Mouse (Mus musculus) cerebellum, adult 18-20 months (tissue): ENCODE measurements around the gene Pacsin2.
"Not testable (repeated sequence)": the region's sequence is repeated elsewhere in the genome, so short reads cannot be mapped to it uniquely, and the experiment has no call there.

ENCODE experiments used
- DNase-seq, 2 experiments: peaks; one replicate each; pipeline ENCODE4 v3.0.0; 2021

Gene Pacsin2

GRCm38 (mm10) chr15:83478096-83478495 is 13.7 kb upstream of the Pacsin2 start:
- DNase-seq: no peak

- no peak for DNase-seq
Measured at GRCm38 (mm10) chr15:83476593-83477273, 12.3 kb upstream of the Pacsin2 start.

- no peak for DNase-seq
Measured at GRCm38 (mm10) chr15:83474466-83474836, 10.0 kb upstream of the Pacsin2 start.

DNA sequence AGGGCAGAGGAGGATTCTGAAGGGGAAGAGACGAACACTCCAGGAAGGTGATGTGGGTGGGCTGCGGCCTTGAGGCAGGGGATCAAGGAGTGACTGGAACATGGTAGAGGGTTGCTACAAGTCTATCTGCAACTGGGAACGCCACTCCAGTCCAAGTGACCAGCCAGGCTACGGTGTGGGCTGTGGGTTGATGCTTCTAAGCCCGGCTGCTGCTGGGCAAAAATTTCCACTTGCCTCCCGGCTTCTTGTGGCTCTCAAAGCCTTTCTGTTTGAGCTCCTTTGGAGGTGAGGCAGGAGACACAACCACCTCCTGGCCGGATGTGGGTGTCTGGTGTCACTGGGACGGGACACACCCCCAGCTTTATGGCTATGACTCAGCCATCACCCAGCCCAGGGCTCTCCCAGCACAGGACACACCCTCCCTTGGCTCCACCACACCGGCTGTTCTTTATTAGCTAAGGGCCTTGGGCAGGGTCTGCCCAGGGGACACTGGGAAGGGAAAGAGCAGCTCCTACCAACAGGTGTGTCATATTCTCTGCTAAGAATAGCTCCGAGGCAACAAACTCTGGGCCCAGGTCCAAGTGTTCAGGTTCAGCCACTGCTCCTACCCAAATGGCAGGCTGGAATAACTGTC is 9.5 kb upstream of the Pacsin2 start:
- no peak for DNase-seq

DNA sequence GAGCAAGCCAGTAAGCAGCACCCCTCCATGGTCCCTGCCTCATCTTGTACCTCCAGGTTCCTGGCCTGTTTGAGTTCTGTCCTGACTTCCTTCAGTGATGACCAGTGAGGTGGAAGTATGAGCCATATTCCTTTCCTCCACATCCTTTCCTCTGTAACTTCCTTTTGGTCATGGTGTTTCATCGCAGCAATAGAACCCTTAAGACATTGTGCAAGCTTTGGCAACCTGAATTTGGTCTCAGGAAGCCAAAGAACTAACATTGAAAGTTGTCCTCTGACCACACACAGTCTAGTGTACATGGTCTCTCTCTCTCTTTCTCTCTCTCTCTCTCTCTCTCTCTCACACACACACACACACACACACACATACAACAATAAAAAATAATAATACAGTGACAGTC is 8.8 kb upstream of the Pacsin2 start:
- no peak for DNase-seq

- no peak for DNase-seq
Measured at GRCm38 (mm10) chr15:83471476-83471875, 7.1 kb upstream of the Pacsin2 start.

DNA sequence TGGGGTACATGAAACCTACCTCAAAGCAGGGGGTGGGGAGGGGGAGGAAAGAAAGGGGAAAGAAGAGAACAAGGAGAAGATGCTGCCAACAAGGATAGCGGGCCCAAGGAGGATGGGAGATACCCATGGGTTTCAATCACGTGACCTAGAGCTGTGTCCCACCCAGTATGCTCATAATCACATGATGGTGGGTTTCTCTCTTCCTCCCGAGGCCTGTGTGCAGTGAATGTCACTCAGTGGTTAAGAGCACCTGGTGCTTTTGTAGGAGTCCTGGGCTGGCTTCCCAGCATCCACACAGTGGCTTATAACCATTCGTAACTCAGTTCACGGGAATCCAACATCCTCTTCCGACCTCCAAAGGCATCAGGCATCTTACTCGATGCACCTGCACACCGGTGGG is 6.0 kb upstream of the Pacsin2 start:
- no peak for DNase-seq

DNA sequence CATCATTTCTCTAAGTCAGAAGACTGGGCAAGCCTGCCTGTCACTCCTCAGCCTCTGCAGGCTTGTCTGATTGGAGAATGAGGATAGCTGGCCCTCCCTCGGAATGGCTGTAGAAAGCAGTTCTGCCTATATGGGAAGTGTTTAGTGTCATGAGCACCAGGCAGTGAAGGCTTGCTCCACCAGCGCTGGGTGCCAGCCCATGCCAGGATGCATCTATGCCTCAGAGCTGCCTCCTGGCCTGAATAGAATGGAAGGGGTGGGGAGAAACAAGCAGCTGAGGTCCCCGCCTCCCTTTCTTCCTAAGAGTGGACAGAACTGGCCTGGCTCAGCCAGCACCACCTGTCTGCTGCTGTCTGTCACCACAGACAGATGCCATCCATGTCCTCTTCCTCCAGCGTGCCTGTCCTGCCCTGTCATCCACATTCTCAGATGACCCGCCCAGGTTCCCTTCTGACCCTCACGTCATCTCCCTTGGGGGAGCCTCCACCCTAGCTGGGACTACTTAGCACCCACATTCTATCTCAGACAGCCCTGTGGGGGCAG is 4.9 kb upstream of the Pacsin2 start:
- DNase-seq: no peak

DNA sequence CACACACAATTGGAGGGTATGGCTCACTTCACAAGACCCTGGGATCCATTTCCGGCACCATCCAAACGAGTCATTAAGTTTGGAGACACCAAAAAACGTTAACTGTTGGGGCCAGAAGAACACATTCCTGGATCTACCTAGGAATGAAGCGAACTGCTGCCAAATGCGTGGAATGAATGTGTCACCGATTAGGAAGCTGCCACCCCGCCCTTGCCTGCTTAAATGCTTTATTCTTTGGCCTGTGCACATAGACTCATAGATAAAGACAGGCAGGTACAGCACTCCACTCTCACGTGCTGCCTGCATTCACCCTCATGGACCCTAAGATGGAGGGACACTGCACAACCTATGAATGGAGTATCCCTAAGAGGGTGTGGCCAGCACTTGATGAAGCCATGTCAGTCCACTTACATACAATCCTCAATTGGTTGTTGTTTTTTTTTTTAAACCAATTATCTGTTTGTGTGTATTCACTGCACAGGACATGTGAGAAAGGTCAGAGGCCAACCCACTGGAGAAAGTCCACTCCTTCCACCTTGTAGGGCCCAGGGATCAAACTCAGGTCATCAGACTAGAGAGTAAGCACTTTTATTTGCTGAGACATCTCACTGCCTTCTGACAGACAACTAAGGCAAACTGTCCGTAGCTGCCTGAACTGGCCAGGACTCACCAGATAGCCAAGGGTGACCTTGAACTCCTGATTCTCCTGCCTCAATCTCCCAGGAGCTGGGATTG is 3.0 kb upstream of the Pacsin2 start:
- DNase-seq: no peak

- no peak for DNase-seq
Measured at GRCm38 (mm10) chr15:83466331-83466730, 1.9 kb upstream of the Pacsin2 start.

- no peak for DNase-seq
Measured at GRCm38 (mm10) chr15:83464905-83465650, 672 bp upstream of the Pacsin2 start.

- no peak for DNase-seq
Measured at GRCm38 (mm10) chr15:83463369-83464082, 880 bp downstream of the Pacsin2 start.

- not testable (repeated sequence) for DNase-seq
Measured at GRCm38 (mm10) chr15:83462349-83462748, 2.1 kb downstream of the Pacsin2 start.

- no peak for DNase-seq
Measured at GRCm38 (mm10) chr15:83460891-83461290, 3.5 kb downstream of the Pacsin2 start.

DNA sequence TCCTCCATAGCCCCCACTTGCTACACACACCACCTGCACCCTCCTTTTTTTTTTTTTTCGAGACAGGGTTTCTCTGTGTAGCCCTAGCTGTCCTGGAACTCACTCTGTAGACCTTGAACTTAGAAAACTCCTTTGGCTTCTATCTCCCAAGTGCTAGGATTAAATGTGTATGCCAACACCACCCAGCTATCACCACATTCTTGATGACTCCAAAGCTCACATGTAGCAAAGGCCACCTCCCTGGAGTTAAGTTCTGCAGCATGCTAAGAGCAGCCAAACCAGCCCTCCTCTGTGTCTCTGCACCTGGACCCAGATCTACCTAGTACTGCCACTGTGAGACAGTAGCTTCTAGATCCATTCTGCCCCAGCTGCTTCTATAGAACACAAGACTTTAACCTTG is 6.9 kb downstream of the Pacsin2 start:
- no peak for DNase-seq

GRCm38 (mm10) chr15:83455637-83456036 is 8.8 kb downstream of the Pacsin2 start:
- no peak for DNase-seq

GRCm38 (mm10) chr15:83455034-83455433 is 9.4 kb downstream of the Pacsin2 start:
- DNase-seq: no peak

GRCm38 (mm10) chr15:83454419-83454818 is 10.0 kb downstream of the Pacsin2 start:
- DNase-seq: no peak

- no peak for DNase-seq
Measured at GRCm38 (mm10) chr15:83453879-83454278, 10.5 kb downstream of the Pacsin2 start.

- DNase-seq: no peak
Measured at GRCm38 (mm10) chr15:83452219-83452760, 12.1 kb downstream of the Pacsin2 start.

DNA sequence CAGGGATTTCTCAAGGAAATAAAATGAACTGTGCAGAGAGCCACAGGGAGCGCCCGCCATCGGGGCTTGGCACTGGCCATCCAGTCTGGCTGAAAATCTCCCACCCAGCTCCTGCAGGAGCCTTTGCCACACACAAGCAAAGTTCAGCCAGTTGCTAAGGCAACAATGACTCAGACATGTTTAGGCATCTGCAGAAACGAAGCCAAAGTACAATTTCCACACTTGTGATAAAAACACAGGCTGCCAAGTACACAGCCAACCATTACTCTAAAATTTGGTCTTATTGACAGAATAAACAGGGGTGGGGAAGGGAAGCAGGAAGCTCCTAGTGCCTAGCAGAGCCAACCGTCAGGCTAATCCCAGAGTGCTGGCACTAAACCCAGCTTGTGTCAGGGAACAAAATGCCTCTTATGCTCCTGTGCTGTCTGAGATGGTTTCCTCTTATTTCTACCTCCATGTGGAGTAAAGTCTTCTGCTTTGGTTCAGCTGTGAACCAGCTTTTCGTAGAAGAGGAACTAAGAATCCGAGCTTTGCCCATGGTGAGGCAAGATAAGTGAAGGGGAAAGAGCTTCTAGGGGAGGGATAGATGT is 12.7 kb downstream of the Pacsin2 start:
- DNase-seq: no peak

DNA sequence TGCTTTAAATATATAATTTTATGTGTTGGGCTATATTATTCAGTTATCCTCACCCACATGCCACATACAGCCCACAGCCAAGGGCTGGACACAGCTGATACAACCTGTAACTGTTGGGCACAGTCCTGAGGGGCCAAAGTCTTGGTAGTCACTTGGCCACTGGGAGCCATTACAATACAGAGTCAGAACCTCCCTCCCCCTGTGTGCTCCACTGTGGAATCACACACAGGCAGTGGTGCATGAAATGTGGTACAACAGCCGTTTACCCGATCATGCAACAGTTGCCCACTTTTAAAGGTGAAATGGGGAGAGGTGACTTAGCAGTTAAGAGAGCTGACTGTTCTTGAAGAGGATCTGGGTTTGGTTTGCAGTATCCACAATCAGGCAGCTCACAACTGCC is 14.4 kb downstream of the Pacsin2 start:
- DNase-seq: no peak
